Mouse (Mus musculus) liver, embryonic 11.5 days (tissue): ENCODE results near the gene Tex38. TPM values are rescaled to one million over a fixed set of nuclear protein-coding genes. Genes with fewer than 3 reads are reported as not detected.

ENCODE experiments used
- ATAC-seq: fragments of 200-750 bp; cut with Nextera tagmentation; replicated peaks from 2 replicates; pipeline ENCODE4 v1.8.0; 2017; ENCODE audit warnings: moderate number of reproducible peaks, mild to moderate bottlenecking, moderate TSS enrichment, moderate library complexity; ENCODE audit not compliant: low FRiP score
- DNase-seq: peaks from one replicate; pipeline ENCODE4 v3.0.0-alpha.2; 2017; ENCODE audit warnings: low spot score
- H3K27ac ChIP-seq: fragments of 300-500 bp; sonication (generic); 2 replicates; pipeline ENCODE4 v1.5.1; 2014; ENCODE audit warnings: mild to moderate bottlenecking, low read depth, low read length, control low read depth
- H3K27me3 ChIP-seq: fragments of 300-500 bp; sonication (generic); replicated peaks from 2 replicates; pipeline ENCODE4 v1.6.1; 2014; ENCODE audit warnings: low read length, mixed read lengths; ENCODE audit not compliant: control insufficient read depth, insufficient read depth
- H3K36me3 ChIP-seq: fragments of 300-500 bp; sonication (generic); 2 replicates; pipeline ENCODE4 v1.6.1; 2014; ENCODE audit warnings: mild to moderate bottlenecking, low read length, moderate library complexity, mixed read lengths; ENCODE audit not compliant: control insufficient read depth, insufficient read depth
- H3K4me1 ChIP-seq: fragments of 300-500 bp; sonication (generic); replicated peaks from 2 replicates; pipeline ENCODE4 v1.6.1; 2014; ENCODE audit warnings: low read length, mixed read lengths; ENCODE audit not compliant: control insufficient read depth, insufficient read depth
- H3K4me2 ChIP-seq: fragments of 300-500 bp; sonication (generic); 2 replicates; pipeline ENCODE4 v1.6.1; 2014; ENCODE audit warnings: mild to moderate bottlenecking, control low read depth, moderate library complexity
- H3K4me3 ChIP-seq: fragments of 300-500 bp; sonication (generic); 2 replicates; pipeline ENCODE4 v1.5.1; 2014; ENCODE audit warnings: low read depth, low read length, control low read depth
- H3K9ac ChIP-seq: fragments of 300-500 bp; sonication (generic); 2 replicates; pipeline ENCODE4 v1.6.1; 2014; ENCODE audit warnings: low read depth, low read length, control low read depth
- H3K9me3 ChIP-seq: fragments of 300-500 bp; sonication (generic); 2 replicates; pipeline ENCODE4 v1.6.1; 2016; ENCODE audit warnings: low read length, inconsistent platforms, mixed read lengths; ENCODE audit not compliant: control insufficient read depth
- WGBS: fragments of 180-500 bp; shearing (Covaris S2); extraction: QIAGEN DNeasy Blood & Tissue Kit; methylation state at CpG from one replicate; pipeline ENCODE4 v1.1.7; 2014; 5-methylcytosine and 5-hydroxymethylcytosine counted together
- polyA plus RNA-seq: library from polyadenylated mRNA; unstranded; fragments of >200 nt; fragmentation: Nextera tagmentation; extraction: Ambion mirVana; gene quantifications from 2 replicates; pipeline ENCODE4 v1.2.1, GENCODE M21; 2014

The Tex38 gene
- polyA plus RNA-seq, 1 experiment from 2014 or later: 0.22 TPM

GRCm38 (mm10) chr4:115821431-115821830 lies 40.6 kb upstream of the Tex38 start:
- no peak for DNase-seq
- no peak overlapping the region for H3K9ac ChIP-seq
- H3K4me3 ChIP-seq: no peak overlapping the region
- no peaks in the 10 kb centered on the region for H3K36me3 ChIP-seq
- peaks cover 33% of the 10 kb centered on the region for H3K4me1 ChIP-seq
- H3K27ac ChIP-seq: no peak overlapping the region
- ATAC-seq: no peak
- H3K27me3 ChIP-seq: no peaks in the 10 kb centered on the region
- H3K4me2 ChIP-seq: no peak overlapping the region
- no peaks in the 10 kb centered on the region for H3K9me3 ChIP-seq

GRCm38 (mm10) chr4:115820944-115821343 lies 40.1 kb upstream of the Tex38 start:
- no peaks in the 10 kb centered on the region for H3K36me3 ChIP-seq
- DNase-seq: no peak
- H3K27ac ChIP-seq: no peak overlapping the region
- H3K9ac ChIP-seq: no peak overlapping the region
- no peak for ATAC-seq
- no peaks in the 10 kb centered on the region for H3K27me3 ChIP-seq
- no peak overlapping the region for H3K4me3 ChIP-seq
- WGBS: 72% methylated on average over 3 of the region's 3 CpGs
- H3K4me2 ChIP-seq: no peak overlapping the region
- H3K4me1 ChIP-seq: peaks cover 33% of the 10 kb centered on the region
- H3K9me3 ChIP-seq: no peaks in the 10 kb centered on the region

- no peak for ATAC-seq
These were observed 39.4 kb upstream of the Tex38 start for GRCm38 (mm10) chr4:115820199-115820598.

GRCm38 (mm10) chr4:115815606-115816005 lies 34.8 kb upstream of the Tex38 start:
- 82% methylated on average over 5 of the region's 5 CpGs for WGBS
- no peaks in the 10 kb centered on the region for H3K27me3 ChIP-seq
- no peak for ATAC-seq
- no peak for DNase-seq
- no peak overlapping the region for H3K4me2 ChIP-seq
- H3K27ac ChIP-seq: no peak overlapping the region
- H3K36me3 ChIP-seq: peaks cover 5% of the 10 kb centered on the region; the same call in 1 of the 2 replicates
- H3K4me1 ChIP-seq: no peaks in the 10 kb centered on the region
- H3K9me3 ChIP-seq: no peaks in the 10 kb centered on the region
- H3K4me3 ChIP-seq: no peak overlapping the region
- no peak overlapping the region for H3K9ac ChIP-seq

More at GRCm38 (mm10) chr4:115820199-115820598, 39.4 kb upstream of the Tex38 start:
- Histone ChIP-seq H3K9me3 (no peaks in the 10 kb centered on the region), H3K4me3 (no peak overlapping the region), H3K4me1 (peaks cover 27% of the 10 kb centered on the region), H3K27ac (no peak overlapping the region), H3K4me2 (no peak overlapping the region), H3K27me3 (no peaks in the 10 kb centered on the region), H3K9ac (no peak overlapping the region), H3K36me3 (0 out of 2 replicates have a peak, but pooled peaks cover 3% of the 10 kb centered on the region)
- DNase-seq: no peak
- WGBS: 60% methylated on average over 3 of the region's 3 CpGs

- H3K4me3 ChIP-seq: no peak overlapping the region
- H3K27ac ChIP-seq: no peak overlapping the region
- ATAC-seq: no peak
- H3K9me3 ChIP-seq: no peaks in the 10 kb centered on the region
- H3K9ac ChIP-seq: no peak overlapping the region
- H3K36me3 ChIP-seq: peaks cover 5% of the 10 kb centered on the region; the same call in 1 of the 2 replicates
- no peaks in the 10 kb centered on the region for H3K27me3 ChIP-seq
- WGBS: 94% methylated on average over 4 of the region's 4 CpGs
- H3K4me1 ChIP-seq: no peaks in the 10 kb centered on the region
- H3K4me2 ChIP-seq: no peak overlapping the region
- no peak for DNase-seq
These were observed 31.5 kb upstream of the Tex38 start for GRCm38 (mm10) chr4:115812326-115812725.

GRCm38 (mm10) chr4:115799981-115800380 lies 19.2 kb upstream of the Tex38 start:
- no peak overlapping the region for H3K9ac ChIP-seq
- H3K36me3 ChIP-seq: peaks cover 22% of the 10 kb centered on the region
- no peak overlapping the region for H3K27ac ChIP-seq
- no peak overlapping the region for H3K4me2 ChIP-seq
- no peaks in the 10 kb centered on the region for H3K4me1 ChIP-seq
- H3K4me3 ChIP-seq: no peak overlapping the region
- no peaks in the 10 kb centered on the region for H3K9me3 ChIP-seq
- no peaks in the 10 kb centered on the region for H3K27me3 ChIP-seq
- DNase-seq: no peak
- ATAC-seq: no peak
- 92% methylated on average over 3 of the region's 3 CpGs for WGBS

DNA sequence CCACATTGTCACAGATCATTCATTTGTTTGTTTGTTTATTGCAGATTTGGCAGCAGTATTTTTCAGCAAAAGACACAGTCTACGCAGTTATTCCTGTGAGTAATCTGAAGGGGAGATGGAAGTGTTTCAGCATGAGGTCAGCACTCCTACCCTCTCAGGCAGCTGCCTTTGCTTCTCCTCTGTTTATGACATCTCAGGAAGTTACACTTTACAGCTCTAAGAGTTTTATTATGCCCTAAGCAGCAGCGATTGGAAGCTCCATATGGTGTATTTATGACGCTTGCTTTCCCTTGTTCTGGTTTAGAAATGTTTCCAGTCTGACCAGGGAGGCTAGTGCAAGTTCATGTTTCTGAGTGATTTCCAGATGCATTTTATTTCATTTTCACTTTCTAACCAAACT lies 14.5 kb upstream of the Tex38 start:
- H3K9ac ChIP-seq: no peak overlapping the region
- no peak for ATAC-seq
- peaks cover 22% of the 10 kb centered on the region for H3K36me3 ChIP-seq
- H3K4me1 ChIP-seq: no peaks in the 10 kb centered on the region
- no peak overlapping the region for H3K4me3 ChIP-seq
- DNase-seq: no peak
- no peaks in the 10 kb centered on the region for H3K27me3 ChIP-seq
- H3K27ac ChIP-seq: no peak overlapping the region
- H3K4me2 ChIP-seq: no peak overlapping the region
- H3K9me3 ChIP-seq: no peaks in the 10 kb centered on the region
- WGBS: 84% methylated on average over 3 of the region's 3 CpGs

GRCm38 (mm10) chr4:115790864-115791263 lies 10.0 kb upstream of the Tex38 start:
- H3K4me1 ChIP-seq: peaks cover 2% of the 10 kb centered on the region
- WGBS: 79% methylated on average over 3 of the region's 3 CpGs
- no peak overlapping the region for H3K9ac ChIP-seq
- no peak for DNase-seq
- H3K27ac ChIP-seq: no peak overlapping the region
- ATAC-seq: no peak
- H3K9me3 ChIP-seq: no peaks in the 10 kb centered on the region
- peaks cover 16% of the 10 kb centered on the region for H3K36me3 ChIP-seq
- no peak overlapping the region for H3K4me2 ChIP-seq
- no peak overlapping the region for H3K4me3 ChIP-seq
- no peaks in the 10 kb centered on the region for H3K27me3 ChIP-seq

DNA sequence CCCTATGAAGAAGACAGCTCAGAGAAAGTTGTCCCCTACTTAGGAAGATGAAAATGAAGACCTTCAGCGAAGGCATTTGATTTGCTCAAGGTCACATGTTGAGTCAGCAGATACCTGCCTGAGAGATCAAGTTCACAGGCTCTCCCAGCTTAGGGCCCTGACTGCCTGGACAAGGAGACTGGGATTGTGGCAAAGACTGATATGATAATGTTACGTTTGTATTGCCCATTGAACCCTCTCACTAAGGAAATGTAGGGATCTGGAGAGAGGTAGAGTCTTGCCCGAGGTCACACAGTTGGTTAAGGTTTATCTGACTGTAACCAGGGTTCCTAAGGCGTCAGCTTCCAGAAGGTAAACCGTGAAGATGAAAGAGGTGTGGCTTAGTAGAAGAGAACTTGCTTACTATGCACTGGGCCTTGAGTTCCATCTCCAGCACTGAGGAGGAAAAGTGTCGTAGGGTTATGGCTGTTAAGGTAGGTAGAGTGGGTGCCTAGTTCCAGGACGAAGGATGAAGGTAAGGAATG lies 4.8 kb upstream of the Tex38 start:
- H3K4me1 ChIP-seq: peaks cover 13% of the 10 kb centered on the region
- H3K27ac ChIP-seq: peak overlapping the region; percentile 16
- ATAC-seq (peak; percentile 42), DNase-seq (no peak)
- H3K9ac ChIP-seq: peak overlapping the region; percentile 90
- H3K27me3 ChIP-seq: no peaks in the 10 kb centered on the region
- H3K36me3 ChIP-seq: peaks cover 4% of the 10 kb centered on the region; the same call in 1 of the 2 replicates
- peak overlapping the region; percentile 87 for H3K4me2 ChIP-seq
- H3K9me3 ChIP-seq: no peaks in the 10 kb centered on the region
- WGBS: 36% methylated on average over 7 of the region's 7 CpGs
- H3K4me3 ChIP-seq: peak overlapping the region; percentile 68
